Mouse (Mus musculus): Measurements from ENCODE around the gene Dnajc1. TPM values are rescaled to one million over a fixed set of nuclear protein-coding genes. Genes with fewer than 3 reads are reported as not detected.

The Dnajc1 gene
- polyA plus RNA-seq, 1 experiment from 2014 or later: 30.6 TPM

- Histone ChIP-seq H3K4me3 (ENCODE audit: low read length) (no peak overlapping the region), H3K4me2 (ENCODE audit: low read depth, low read length) (no peak overlapping the region), H3K27me3 (replicated peaks; ENCODE audit: control insufficient read depth, insufficient read depth, low read length) (no peaks in the 10 kb centered on the region), H3K27ac (ENCODE audit: low read length) (no peak overlapping the region), H3K9ac (ENCODE audit: low read depth, low read length) (no peak overlapping the region), H3K9me3 (ENCODE audit: control insufficient read depth, low read length) (no peaks in the 10 kb centered on the region), H3K36me3 (ENCODE audit: control insufficient read depth, insufficient read depth, low read length) (no peaks in the 10 kb centered on the region), H3K4me1 (ENCODE audit: control insufficient read depth, insufficient read depth, low read length) (no peaks in the 10 kb centered on the region)
- 33% methylated on average over 5 of the region's 5 CpGs for WGBS
- ATAC-seq: no peak
These were observed 159.6 kb downstream of the Dnajc1 start for GRCm38 (mm10) chr2:18232883-18233567.

DNA sequence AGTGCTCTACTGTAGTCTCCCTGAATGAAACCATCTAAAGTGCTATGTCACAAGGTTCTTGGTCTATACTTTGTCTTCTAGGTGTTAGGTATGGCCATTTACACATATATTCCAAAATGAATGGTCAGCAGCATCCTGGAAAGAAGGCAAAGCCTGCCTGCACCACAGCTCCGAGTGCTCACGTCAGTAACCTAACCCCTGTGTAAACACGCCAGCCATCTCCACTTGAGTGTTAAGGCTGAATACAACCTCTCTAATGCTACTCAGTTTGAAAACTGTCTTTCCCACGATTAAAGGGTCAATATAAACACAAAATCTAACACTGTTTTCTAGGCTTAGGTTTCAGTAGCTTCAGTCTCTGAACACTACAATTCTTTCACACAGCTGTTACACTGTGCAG, 161.5 kb downstream of the Dnajc1 start:
- H3K4me1 ChIP-seq (ENCODE audit: control insufficient read depth, insufficient read depth, low read length): no peaks in the 10 kb centered on the region
- H3K27ac ChIP-seq (ENCODE audit: low read length): no peak overlapping the region
- H3K27me3 ChIP-seq (replicated peaks; ENCODE audit: control insufficient read depth, insufficient read depth, low read length): no peaks in the 10 kb centered on the region
- WGBS: 55% methylated on average over 4 of the region's 4 CpGs
- no peak overlapping the region for H3K9ac ChIP-seq (ENCODE audit: low read depth, low read length)
- H3K4me3 ChIP-seq (ENCODE audit: low read length): no peak overlapping the region
- H3K36me3 ChIP-seq (ENCODE audit: control insufficient read depth, insufficient read depth, low read length): no peaks in the 10 kb centered on the region
- no peaks in the 10 kb centered on the region for H3K9me3 ChIP-seq (ENCODE audit: control insufficient read depth, low read length)
- no peak overlapping the region for H3K4me2 ChIP-seq (ENCODE audit: low read depth, low read length)
- ATAC-seq: no peak

- Histone ChIP-seq H3K9ac (ENCODE audit: low read depth, low read length) (no peak overlapping the region), H3K27ac (ENCODE audit: low read length) (no peak overlapping the region), H3K27me3 (replicated peaks; ENCODE audit: control insufficient read depth, insufficient read depth, low read length) (no peaks in the 10 kb centered on the region), H3K4me3 (ENCODE audit: low read length) (no peak overlapping the region), H3K4me2 (ENCODE audit: low read depth, low read length) (no peak overlapping the region), H3K9me3 (ENCODE audit: control insufficient read depth, low read length) (no peaks in the 10 kb centered on the region), H3K4me1 (ENCODE audit: control insufficient read depth, insufficient read depth, low read length) (no peaks in the 10 kb centered on the region), H3K36me3 (ENCODE audit: control insufficient read depth, insufficient read depth, low read length) (no peaks in the 10 kb centered on the region)
- 42% methylated on average over 2 of the region's 2 CpGs for WGBS
- no peak for ATAC-seq
These were observed 163.4 kb downstream of the Dnajc1 start for GRCm38 (mm10) chr2:18229279-18229678.

- H3K9me3 ChIP-seq (ENCODE audit: control insufficient read depth, low read length): no peaks in the 10 kb centered on the region
- ATAC-seq: no peak
- H3K9ac ChIP-seq (ENCODE audit: low read depth, low read length): no peak overlapping the region
- 64% methylated on average over 8 of the region's 8 CpGs for WGBS
- no peaks in the 10 kb centered on the region for H3K27me3 ChIP-seq (replicated peaks; ENCODE audit: control insufficient read depth, insufficient read depth, low read length)
- peaks cover 3% of the 10 kb centered on the region for H3K4me1 ChIP-seq (ENCODE audit: control insufficient read depth, insufficient read depth, low read length)
- no peak overlapping the region for H3K27ac ChIP-seq (ENCODE audit: low read length)
- H3K36me3 ChIP-seq (ENCODE audit: control insufficient read depth, insufficient read depth, low read length): no peaks in the 10 kb centered on the region
- H3K4me2 ChIP-seq (ENCODE audit: low read depth, low read length): no peak overlapping the region
- H3K4me3 ChIP-seq (ENCODE audit: low read length): no peak overlapping the region
These were observed 164.1 kb downstream of the Dnajc1 start for GRCm38 (mm10) chr2:18228486-18229062.

- Histone ChIP-seq H3K4me3 (ENCODE audit: low read length) (no peak overlapping the region), H3K27me3 (replicated peaks; ENCODE audit: control insufficient read depth, insufficient read depth, low read length) (no peaks in the 10 kb centered on the region), H3K36me3 (ENCODE audit: control insufficient read depth, insufficient read depth, low read length) (0 out of 2 replicates have a peak, but pooled peaks cover 6% of the 10 kb centered on the region), H3K9ac (ENCODE audit: low read depth, low read length) (no peak overlapping the region), H3K9me3 (ENCODE audit: control insufficient read depth, low read length) (no peaks in the 10 kb centered on the region), H3K4me2 (ENCODE audit: low read depth, low read length) (no peak overlapping the region), H3K27ac (ENCODE audit: low read length) (no peak overlapping the region), H3K4me1 (ENCODE audit: control insufficient read depth, insufficient read depth, low read length) (peaks cover 3% of the 10 kb centered on the region)
- ATAC-seq: no peak
- WGBS: 80% methylated on average over 13 of the region's 13 CpGs
These were observed 173.1 kb downstream of the Dnajc1 start for GRCm38 (mm10) chr2:18219569-18219968.

DNA sequence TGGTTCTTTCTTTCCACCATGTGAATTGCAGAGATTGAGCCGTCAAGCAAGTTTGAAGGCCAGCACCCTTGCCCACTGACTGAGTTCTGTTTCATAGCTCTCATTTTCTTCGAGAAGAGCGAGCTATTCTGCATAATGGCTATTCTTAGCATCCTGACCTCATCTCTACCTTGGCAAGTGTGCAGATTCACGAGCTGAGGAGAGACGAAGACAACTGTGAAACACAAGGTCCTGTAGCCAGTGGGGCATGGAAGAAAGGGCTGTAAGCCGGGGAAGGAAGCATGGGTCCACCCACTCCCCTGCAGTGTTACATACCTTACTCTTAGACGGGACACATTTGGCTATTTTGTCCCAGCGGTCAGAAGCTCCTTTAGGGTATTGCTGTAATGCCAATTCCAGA, 173.5 kb downstream of the Dnajc1 start:
- 0 out of 2 replicates have a peak, but pooled peaks cover 6% of the 10 kb centered on the region for H3K36me3 ChIP-seq (ENCODE audit: control insufficient read depth, insufficient read depth, low read length)

DNA sequence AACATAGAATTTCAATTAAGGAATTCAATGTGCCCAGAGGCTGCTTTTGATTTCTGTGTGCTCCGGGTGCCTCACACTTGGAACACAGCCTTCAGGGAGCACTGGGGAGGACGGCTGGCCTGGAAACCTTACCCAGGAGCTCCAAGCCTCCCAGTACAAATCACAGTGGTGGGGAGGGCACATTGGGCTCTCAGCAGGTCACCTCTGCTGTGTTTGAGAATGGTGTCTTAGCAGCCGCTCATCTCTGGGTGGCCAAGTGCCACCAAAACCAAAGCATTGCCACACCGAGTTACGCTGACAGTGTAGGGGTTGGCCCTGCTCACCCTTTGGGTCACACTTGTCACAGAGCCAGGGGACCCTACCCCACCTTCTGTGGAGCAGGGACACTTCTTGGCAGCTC, 174.1 kb downstream of the Dnajc1 start:
- no peak overlapping the region for H3K27ac ChIP-seq (ENCODE audit: low read length)
- H3K4me3 ChIP-seq (ENCODE audit: low read length): no peak overlapping the region
- H3K36me3 ChIP-seq (ENCODE audit: control insufficient read depth, insufficient read depth, low read length): 0 out of 2 replicates have a peak, but pooled peaks cover 6% of the 10 kb centered on the region
- 83% methylated on average over 5 of the region's 5 CpGs for WGBS
- no peak overlapping the region for H3K9ac ChIP-seq (ENCODE audit: low read depth, low read length)
- no peaks in the 10 kb centered on the region; the same call in 1 of the 2 replicates for H3K4me1 ChIP-seq (ENCODE audit: control insufficient read depth, insufficient read depth, low read length)
- H3K27me3 ChIP-seq (replicated peaks; ENCODE audit: control insufficient read depth, insufficient read depth, low read length): no peaks in the 10 kb centered on the region
- no peak overlapping the region for H3K4me2 ChIP-seq (ENCODE audit: low read depth, low read length)
- no peak for ATAC-seq
- no peaks in the 10 kb centered on the region for H3K9me3 ChIP-seq (ENCODE audit: control insufficient read depth, low read length)

More for the DNA sequence above, 173.5 kb downstream of the Dnajc1 start:
- no peak overlapping the region for H3K27ac ChIP-seq (ENCODE audit: low read length)
- 82% methylated on average over 8 of the region's 8 CpGs for WGBS
- no peak for ATAC-seq
- H3K27me3 ChIP-seq (replicated peaks; ENCODE audit: control insufficient read depth, insufficient read depth, low read length): no peaks in the 10 kb centered on the region
- H3K4me2 ChIP-seq (ENCODE audit: low read depth, low read length): no peak overlapping the region
- H3K9ac ChIP-seq (ENCODE audit: low read depth, low read length): no peak overlapping the region
- H3K4me1 ChIP-seq (ENCODE audit: control insufficient read depth, insufficient read depth, low read length): peaks cover 2% of the 10 kb centered on the region
- no peaks in the 10 kb centered on the region for H3K9me3 ChIP-seq (ENCODE audit: control insufficient read depth, low read length)
- H3K4me3 ChIP-seq (ENCODE audit: low read length): no peak overlapping the region

- 66% methylated on average over 3 of the region's 3 CpGs for WGBS
- Histone ChIP-seq H3K4me3 (ENCODE audit: low read length) (no peak overlapping the region), H3K9ac (ENCODE audit: low read depth, low read length) (no peak overlapping the region), H3K36me3 (ENCODE audit: control insufficient read depth, insufficient read depth, low read length) (peaks cover 9% of the 10 kb centered on the region; the same call in 1 of the 2 replicates), H3K27me3 (replicated peaks; ENCODE audit: control insufficient read depth, insufficient read depth, low read length) (no peaks in the 10 kb centered on the region), H3K27ac (ENCODE audit: low read length) (no peak overlapping the region), H3K4me2 (ENCODE audit: low read depth, low read length) (no peak overlapping the region), H3K9me3 (ENCODE audit: control insufficient read depth, low read length) (no peaks in the 10 kb centered on the region), H3K4me1 (ENCODE audit: control insufficient read depth, insufficient read depth, low read length) (no peaks in the 10 kb centered on the region)
- no peak for ATAC-seq
These were observed 174.8 kb downstream of the Dnajc1 start for GRCm38 (mm10) chr2:18217867-18218266.

GRCm38 (mm10) chr2:18214031-18214430, 178.6 kb downstream of the Dnajc1 start:
- no peaks in the 10 kb centered on the region for H3K9me3 ChIP-seq (ENCODE audit: control insufficient read depth, low read length)
- no peak overlapping the region for H3K4me3 ChIP-seq (ENCODE audit: low read length)
- H3K4me2 ChIP-seq (ENCODE audit: low read depth, low read length): no peak overlapping the region
- 89% methylated on average over 2 of the region's 2 CpGs for WGBS
- no peak for ATAC-seq
- no peaks in the 10 kb centered on the region for H3K4me1 ChIP-seq (ENCODE audit: control insufficient read depth, insufficient read depth, low read length)
- no peak overlapping the region for H3K27ac ChIP-seq (ENCODE audit: low read length)
- no peaks in the 10 kb centered on the region for H3K27me3 ChIP-seq (replicated peaks; ENCODE audit: control insufficient read depth, insufficient read depth, low read length)
- no peak overlapping the region for H3K9ac ChIP-seq (ENCODE audit: low read depth, low read length)
- H3K36me3 ChIP-seq (ENCODE audit: control insufficient read depth, insufficient read depth, low read length): peaks cover 16% of the 10 kb centered on the region; the same call in 1 of the 2 replicates

Data from intestine, embryonic 16.5 days (tissue).